Mouse (Mus musculus) liver, embryonic 13.5 days (tissue): ENCODE measurements at regions not wholly inside any gene's neighbourhood (a gene's known extent, or its start where the extent isn't known, plus 50 kb on each side); places are given as distances from the start of the nearest gene placed in this dataset.

ENCODE experiments used
- ATAC-seq: fragments of 200-750 bp; cut with Nextera tagmentation; 2 replicates; pipeline ENCODE4 v1.8.0; 2017; ENCODE audit warnings: low read depth, mild to moderate bottlenecking, moderate number of reproducible peaks, moderate library complexity
- DNase-seq: peaks from one replicate; pipeline ENCODE4 v3.0.0; 2022
- H3K27ac ChIP-seq: fragments of 300-500 bp; sonication (generic); 2 replicates; pipeline ENCODE4 v1.5.1; 2015; ENCODE audit warnings: moderate library complexity, mild to moderate bottlenecking, inconsistent platforms
- H3K27me3 ChIP-seq: fragments of 300-500 bp; sonication (generic); 2 replicates; pipeline ENCODE4 v1.6.1; 2015; ENCODE audit warnings: mild to moderate bottlenecking, inconsistent platforms
- H3K36me3 ChIP-seq: fragments of 300-500 bp; sonication (generic); 2 replicates; pipeline ENCODE4 v1.6.1; 2015; ENCODE audit warnings: mild to moderate bottlenecking, inconsistent platforms
- H3K4me1 ChIP-seq: fragments of 300-500 bp; sonication (generic); replicated peaks from 2 replicates; pipeline ENCODE4 v1.6.1; 2015; ENCODE audit warnings: inconsistent platforms
- H3K4me2 ChIP-seq: fragments of 300-500 bp; sonication (generic); 2 replicates; pipeline ENCODE4 v1.6.1; 2015; ENCODE audit warnings: inconsistent platforms, mild to moderate bottlenecking, moderate library complexity
- H3K4me3 ChIP-seq: fragments of 300-500 bp; sonication (generic); replicated peaks from 2 replicates; pipeline ENCODE4 v1.5.1; 2015; ENCODE audit warnings: mild to moderate bottlenecking, inconsistent platforms
- H3K9ac ChIP-seq: fragments of 300-500 bp; sonication (generic); 2 replicates; pipeline ENCODE4 v1.6.1; 2015; ENCODE audit warnings: mild to moderate bottlenecking, inconsistent platforms
- H3K9me3 ChIP-seq: fragments of 300-500 bp; sonication (generic); replicated peaks from 2 replicates; pipeline ENCODE4 v1.6.1; 2016; ENCODE audit warnings: inconsistent platforms
- WGBS: fragments of 180-500 bp; shearing (Covaris S2); methylation state at CpG from one replicate; pipeline ENCODE4 v1.1.7; 2015; ENCODE audit not compliant: insufficient replicate concordance; 5-methylcytosine and 5-hydroxymethylcytosine counted together

- no peaks in the 10 kb centered on the region for H3K36me3 ChIP-seq
- H3K27me3 ChIP-seq = no peaks in the 10 kb centered on the region
- DNase-seq (no peak), ATAC-seq (no peak)
- H3K9ac ChIP-seq = no peak overlapping the region
- no peak overlapping the region for H3K4me2 ChIP-seq
- H3K4me1 ChIP-seq = no peaks in the 10 kb centered on the region
- H3K4me3 ChIP-seq = no peak overlapping the region
- H3K27ac ChIP-seq = no peak overlapping the region
- 71% methylated on average over 6 of the region's 6 CpGs for WGBS
- no peaks in the 10 kb centered on the region for H3K9me3 ChIP-seq
These were observed 178.1 kb upstream of the Habp2 start for GRCm38 (mm10) chr19:56108796-56109195.

- 50% methylated on average over 10 of the region's 15 CpGs for WGBS
- Histone ChIP-seq H3K4me1 (no peaks in the 10 kb centered on the region), H3K4me2 (no peak overlapping the region), H3K4me3 (no peak overlapping the region), H3K36me3 (no peaks in the 10 kb centered on the region), H3K27ac (no peak overlapping the region), H3K27me3 (no peaks in the 10 kb centered on the region), H3K9ac (no peak overlapping the region), H3K9me3 (no peaks in the 10 kb centered on the region)
- ATAC-seq (no peak), DNase-seq (no peak)
These were observed 171.2 kb upstream of the Habp2 start for GRCm38 (mm10) chr19:56115552-56116284.

- no peak for DNase-seq
These were observed 170.7 kb upstream of the Habp2 start for GRCm38 (mm10) chr19:56116285-56116680.

GRCm38 (mm10) chr19:56120723-56121122 is 166.2 kb upstream of the Habp2 start:
- H3K4me3 ChIP-seq = no peak overlapping the region
- no peak overlapping the region for H3K4me2 ChIP-seq
- H3K9me3 ChIP-seq = 0 out of 2 replicates have a peak, but pooled peaks cover 2% of the 10 kb centered on the region
- no peak overlapping the region for H3K27ac ChIP-seq
- no peak for ATAC-seq
- 77% methylated on average over 7 of the region's 7 CpGs for WGBS
- H3K27me3 ChIP-seq = no peaks in the 10 kb centered on the region
- H3K4me1 ChIP-seq = no peaks in the 10 kb centered on the region
- DNase-seq = no peak
- H3K9ac ChIP-seq = no peak overlapping the region
- H3K36me3 ChIP-seq = no peaks in the 10 kb centered on the region

More at GRCm38 (mm10) chr19:56116285-56116680, 170.7 kb upstream of the Habp2 start:
- Histone ChIP-seq H3K9ac (no peak overlapping the region), H3K27me3 (no peaks in the 10 kb centered on the region), H3K36me3 (no peaks in the 10 kb centered on the region), H3K9me3 (0 out of 2 replicates have a peak, but pooled peaks cover 2% of the 10 kb centered on the region), H3K4me2 (no peak overlapping the region), H3K4me1 (no peaks in the 10 kb centered on the region), H3K4me3 (no peak overlapping the region), H3K27ac (no peak overlapping the region)
- WGBS = 67% methylated on average over 7 of the region's 7 CpGs
- no peak for ATAC-seq

- H3K4me2 ChIP-seq = no peak overlapping the region
- H3K9ac ChIP-seq = no peak overlapping the region
- H3K4me1 ChIP-seq = no peaks in the 10 kb centered on the region
- WGBS = 79% methylated on average over 5 of the region's 5 CpGs
- no peak for ATAC-seq
- no peaks in the 10 kb centered on the region for H3K36me3 ChIP-seq
- no peak overlapping the region for H3K4me3 ChIP-seq
- 0 out of 2 replicates have a peak, but pooled peaks cover 2% of the 10 kb centered on the region for H3K9me3 ChIP-seq
- no peak for DNase-seq
- H3K27ac ChIP-seq = no peak overlapping the region
- H3K27me3 ChIP-seq = no peaks in the 10 kb centered on the region
These were observed 164.8 kb upstream of the Habp2 start for GRCm38 (mm10) chr19:56122186-56122585.

- Histone ChIP-seq H3K9me3 (no peaks in the 10 kb centered on the region), H3K4me3 (no peak overlapping the region), H3K27ac (no peak overlapping the region), H3K4me2 (no peak overlapping the region), H3K9ac (no peak overlapping the region), H3K36me3 (no peaks in the 10 kb centered on the region), H3K4me1 (no peaks in the 10 kb centered on the region), H3K27me3 (peaks cover 13% of the 10 kb centered on the region; the same call in 1 of the 2 replicates)
- DNase-seq (no peak), ATAC-seq (no peak)
- 61% methylated on average over 5 of the region's 5 CpGs for WGBS
These were observed 155.4 kb upstream of the Habp2 start for GRCm38 (mm10) chr19:56131556-56131955.

- no peak overlapping the region for H3K4me2 ChIP-seq
- no peaks in the 10 kb centered on the region for H3K36me3 ChIP-seq
- no peak for DNase-seq
- H3K27me3 ChIP-seq = peaks cover 13% of the 10 kb centered on the region; the same call in 1 of the 2 replicates
- no peaks in the 10 kb centered on the region for H3K4me1 ChIP-seq
- no peak overlapping the region for H3K4me3 ChIP-seq
- H3K27ac ChIP-seq = no peak overlapping the region
- H3K9ac ChIP-seq = no peak overlapping the region
- WGBS = 28% methylated on average over 7 of the region's 7 CpGs
- ATAC-seq = no peak
- no peaks in the 10 kb centered on the region for H3K9me3 ChIP-seq
These were observed 153.9 kb upstream of the Habp2 start for GRCm38 (mm10) chr19:56132911-56133562.

- no peak for DNase-seq
- no peak for ATAC-seq
These were observed 153.4 kb upstream of the Habp2 start for GRCm38 (mm10) chr19:56133565-56133964.

GRCm38 (mm10) chr19:56134081-56134818 is 152.7 kb upstream of the Habp2 start:
- Histone ChIP-seq H3K36me3 (no peaks in the 10 kb centered on the region), H3K4me3 (no peak overlapping the region), H3K9ac (no peak overlapping the region), H3K9me3 (no peaks in the 10 kb centered on the region), H3K27me3 (peaks cover 13% of the 10 kb centered on the region; the same call in 1 of the 2 replicates), H3K4me1 (no peaks in the 10 kb centered on the region), H3K4me2 (no peak overlapping the region), H3K27ac (no peak overlapping the region)
- WGBS = 15% methylated on average over 17 of the region's 17 CpGs
- DNase-seq = no peak
- no peak for ATAC-seq

More at GRCm38 (mm10) chr19:56133565-56133964, 153.4 kb upstream of the Habp2 start:
- Histone ChIP-seq H3K4me2 (no peak overlapping the region), H3K9me3 (no peaks in the 10 kb centered on the region), H3K4me3 (no peak overlapping the region), H3K27ac (no peak overlapping the region), H3K27me3 (peaks cover 13% of the 10 kb centered on the region; the same call in 1 of the 2 replicates), H3K9ac (no peak overlapping the region), H3K4me1 (no peaks in the 10 kb centered on the region), H3K36me3 (no peaks in the 10 kb centered on the region)
- WGBS = 31% methylated on average over 5 of the region's 5 CpGs

- ATAC-seq = no peak
- no peak for DNase-seq
- Histone ChIP-seq H3K4me2 (no peak overlapping the region), H3K4me3 (no peak overlapping the region), H3K9me3 (no peaks in the 10 kb centered on the region), H3K27ac (no peak overlapping the region), H3K4me1 (no peaks in the 10 kb centered on the region), H3K27me3 (peaks cover 13% of the 10 kb centered on the region; the same call in 1 of the 2 replicates), H3K9ac (no peak overlapping the region), H3K36me3 (no peaks in the 10 kb centered on the region)
- 53% methylated on average over 7 of the region's 7 CpGs for WGBS
These were observed 151.5 kb upstream of the Habp2 start for GRCm38 (mm10) chr19:56135306-56135928.

- WGBS = 64% methylated on average over 2 of the region's 2 CpGs
- H3K27ac ChIP-seq = no peak overlapping the region
- no peak overlapping the region for H3K4me3 ChIP-seq
- H3K27me3 ChIP-seq = no peaks in the 10 kb centered on the region
- no peak overlapping the region for H3K9ac ChIP-seq
- H3K9me3 ChIP-seq = peaks cover 14% of the 10 kb centered on the region
- H3K4me1 ChIP-seq = no peaks in the 10 kb centered on the region
- DNase-seq (no peak), ATAC-seq (no peak)
- no peak overlapping the region for H3K4me2 ChIP-seq
- H3K36me3 ChIP-seq = no peaks in the 10 kb centered on the region
These were observed 146.4 kb upstream of the Habp2 start for GRCm38 (mm10) chr19:56140540-56140939.
